Mouse (Mus musculus) yolk sac, embryonic 10.5 days (tissue): Measurements from ENCODE around the gene Dguok.

Source experiments
- DNase-seq: peaks from one replicate; pipeline ENCODE4 v3.0.0-alpha.2; 2017; ENCODE audit warnings: low spot score

Gene Dguok

DNA sequence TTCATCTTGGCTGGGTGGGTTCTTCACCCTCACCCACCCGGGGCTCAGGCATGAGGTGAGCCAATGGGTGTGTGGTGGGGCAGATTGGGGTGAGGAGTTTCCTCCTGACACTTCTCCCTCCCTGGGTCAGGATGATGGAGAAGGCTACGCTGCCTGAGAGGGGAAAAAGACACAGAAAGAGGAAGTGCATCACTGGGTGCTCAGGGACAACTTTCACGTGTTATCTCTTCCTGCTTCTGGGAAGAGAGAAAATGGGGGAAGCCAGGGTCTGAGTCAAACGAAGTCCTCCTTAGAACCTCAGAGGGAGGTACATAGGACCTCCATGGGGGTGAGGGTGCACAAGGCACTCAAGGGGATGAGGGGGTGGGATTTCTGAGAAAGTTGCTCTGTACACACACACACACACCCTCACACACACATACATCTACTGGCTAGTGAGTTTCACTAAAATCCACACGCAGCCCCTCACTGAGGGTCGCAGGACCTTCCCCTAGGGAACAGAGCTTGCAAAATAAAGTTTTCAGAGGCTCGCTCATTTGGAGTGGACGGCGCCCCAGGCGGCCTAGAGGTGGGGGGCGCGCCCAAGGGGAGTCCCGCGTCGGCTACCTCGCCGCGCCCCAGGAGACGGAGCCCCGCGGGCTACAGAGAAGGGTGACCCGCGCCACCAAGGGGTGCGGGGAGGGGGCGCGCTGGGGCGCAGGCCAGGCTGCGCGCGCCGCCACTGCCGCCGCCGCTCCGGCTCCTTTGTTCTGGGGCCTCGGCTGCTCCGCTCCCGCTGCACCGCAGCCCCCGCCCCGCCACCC lies 51.2 kb downstream of the Dguok start:
- DNase-seq = peak; percentile 35

DNA sequence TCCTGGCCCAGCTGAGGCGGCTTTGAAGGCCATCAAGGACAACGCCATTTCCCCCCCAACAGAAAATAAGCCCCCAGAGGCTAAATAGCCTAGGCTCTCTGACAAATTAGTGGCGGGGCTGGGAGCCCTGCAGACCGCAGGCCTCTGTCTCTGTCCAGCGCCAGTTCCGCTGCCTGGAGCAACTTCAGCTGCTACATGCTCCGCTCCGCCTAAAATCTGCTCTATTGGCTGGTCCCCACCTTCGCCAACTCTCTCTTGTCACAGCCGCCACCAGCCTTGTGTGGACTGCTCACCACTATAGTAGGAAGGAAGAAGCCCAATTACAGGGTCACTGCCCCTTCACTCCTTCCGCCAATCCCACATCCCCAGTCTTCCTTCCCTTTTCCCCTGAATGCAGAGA lies 53.1 kb downstream of the Dguok start:
- DNase-seq = no peak

DNA sequence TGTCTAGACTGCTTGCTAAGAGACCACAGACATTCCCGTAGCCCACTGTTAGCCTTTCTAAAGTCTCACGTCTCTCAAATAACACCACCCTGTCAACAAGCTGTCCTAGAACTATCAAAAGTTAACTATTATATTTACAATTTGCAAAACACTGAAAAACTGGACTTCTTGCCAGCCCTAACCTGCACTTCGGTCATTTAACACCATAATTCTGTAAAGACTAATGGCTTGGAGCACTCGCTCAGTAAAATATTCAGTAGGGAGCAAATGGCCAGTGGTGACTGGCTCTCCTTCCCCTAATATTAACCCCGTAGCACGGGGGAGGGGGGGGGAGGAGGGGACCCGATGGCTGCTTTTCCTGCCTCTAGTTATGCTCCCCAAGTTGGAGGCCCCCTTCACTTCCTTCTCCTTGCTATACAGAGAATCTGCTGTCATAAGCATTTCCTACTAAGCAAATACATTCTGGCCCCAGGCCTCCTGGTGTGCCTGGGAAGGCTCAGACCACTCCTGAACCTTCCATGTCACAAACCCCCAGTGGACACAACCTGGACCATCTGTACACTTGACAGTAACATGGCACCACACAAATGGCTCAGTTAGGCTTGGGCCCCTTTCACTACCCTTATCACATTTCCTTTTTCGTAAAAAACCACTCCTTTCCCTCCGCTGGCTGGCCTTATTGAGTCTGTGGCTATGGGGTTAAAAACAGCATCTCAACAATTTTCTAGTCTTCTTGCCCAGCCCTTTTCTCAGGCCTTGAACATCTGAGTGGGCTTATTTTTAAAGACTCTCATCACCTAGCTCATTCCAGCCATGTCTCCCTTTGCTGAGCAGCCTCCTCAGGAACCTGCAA lies 56.1 kb downstream of the Dguok start:
- DNase-seq = no peak

DNA sequence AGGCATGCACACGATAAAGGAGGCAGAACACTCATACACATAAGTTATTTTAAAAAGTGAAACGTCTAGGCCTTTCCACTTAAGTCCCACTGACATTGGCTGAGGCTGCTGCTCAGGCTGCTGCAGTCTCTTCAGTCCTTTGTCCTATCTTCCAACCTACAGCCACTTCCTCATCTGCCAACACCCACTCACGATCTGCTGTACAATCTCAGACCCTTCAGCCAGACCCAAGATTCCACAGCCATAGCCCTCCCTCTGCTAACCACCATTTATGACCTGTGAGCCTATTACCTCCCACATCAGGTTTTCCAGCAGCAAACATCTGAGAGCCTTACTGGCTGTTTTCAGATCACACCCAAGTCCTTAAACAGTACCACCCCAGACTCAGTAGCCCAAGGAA lies 57.3 kb downstream of the Dguok start:
- DNase-seq = no peak

DNA sequence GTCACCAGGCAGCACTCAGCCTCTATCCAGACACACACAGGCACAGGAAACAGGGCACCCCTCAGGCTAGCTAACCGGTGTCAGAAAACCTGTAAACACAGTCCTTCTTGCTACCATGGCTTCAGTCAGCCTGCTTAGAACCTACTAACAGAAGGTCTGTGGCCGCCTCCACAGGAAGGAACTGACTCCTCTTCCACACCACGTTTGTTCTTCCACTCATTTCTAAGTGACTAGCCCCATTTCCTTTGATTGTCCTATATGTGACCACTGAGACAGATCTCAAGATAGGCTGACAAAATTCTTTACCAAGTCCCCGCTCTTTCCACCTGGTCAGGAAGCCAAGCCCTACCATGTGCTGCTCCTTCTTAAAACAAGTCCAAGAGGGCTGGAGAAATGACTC lies 57.9 kb downstream of the Dguok start:
- DNase-seq = no peak

DNA sequence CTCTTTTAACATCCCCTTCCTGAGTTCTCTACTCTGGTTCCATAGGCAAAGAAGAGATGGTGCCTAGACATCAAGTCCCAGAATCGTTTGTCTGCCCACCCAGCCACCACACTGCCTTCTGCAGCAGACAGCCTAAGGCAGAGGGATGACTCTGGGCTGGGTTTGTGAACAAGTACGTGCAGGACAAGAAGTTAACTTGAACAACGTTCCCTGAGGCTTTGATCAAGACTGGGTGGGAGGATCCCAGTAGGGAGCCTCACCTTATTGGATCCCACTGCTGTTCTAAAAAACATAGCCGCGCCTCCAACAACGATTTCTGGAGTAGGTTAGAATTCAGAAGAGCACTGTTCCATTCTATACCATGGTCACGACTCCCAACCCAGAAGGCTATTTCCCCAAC lies 59.7 kb downstream of the Dguok start:
- no peak for DNase-seq

DNA sequence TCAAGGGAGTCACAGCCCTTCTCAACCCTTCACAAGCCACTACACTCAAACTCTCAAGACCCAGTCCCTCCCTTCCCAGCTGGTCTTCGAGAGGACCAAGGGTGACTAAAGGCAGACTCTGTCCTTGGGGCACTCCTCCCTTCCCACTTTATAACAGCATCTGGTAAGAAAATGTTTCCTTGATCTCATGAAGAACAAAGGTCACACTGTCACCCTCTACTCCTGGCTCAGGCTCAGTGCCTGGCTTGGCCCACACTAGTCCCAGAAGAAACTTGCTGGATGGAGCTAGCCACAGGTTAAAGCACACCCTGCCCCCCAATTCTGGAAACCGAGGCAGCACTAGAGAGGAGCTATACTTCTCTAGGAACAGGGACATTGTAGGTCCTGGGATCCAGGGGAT lies 61.0 kb downstream of the Dguok start:
- no peak for DNase-seq

DNA sequence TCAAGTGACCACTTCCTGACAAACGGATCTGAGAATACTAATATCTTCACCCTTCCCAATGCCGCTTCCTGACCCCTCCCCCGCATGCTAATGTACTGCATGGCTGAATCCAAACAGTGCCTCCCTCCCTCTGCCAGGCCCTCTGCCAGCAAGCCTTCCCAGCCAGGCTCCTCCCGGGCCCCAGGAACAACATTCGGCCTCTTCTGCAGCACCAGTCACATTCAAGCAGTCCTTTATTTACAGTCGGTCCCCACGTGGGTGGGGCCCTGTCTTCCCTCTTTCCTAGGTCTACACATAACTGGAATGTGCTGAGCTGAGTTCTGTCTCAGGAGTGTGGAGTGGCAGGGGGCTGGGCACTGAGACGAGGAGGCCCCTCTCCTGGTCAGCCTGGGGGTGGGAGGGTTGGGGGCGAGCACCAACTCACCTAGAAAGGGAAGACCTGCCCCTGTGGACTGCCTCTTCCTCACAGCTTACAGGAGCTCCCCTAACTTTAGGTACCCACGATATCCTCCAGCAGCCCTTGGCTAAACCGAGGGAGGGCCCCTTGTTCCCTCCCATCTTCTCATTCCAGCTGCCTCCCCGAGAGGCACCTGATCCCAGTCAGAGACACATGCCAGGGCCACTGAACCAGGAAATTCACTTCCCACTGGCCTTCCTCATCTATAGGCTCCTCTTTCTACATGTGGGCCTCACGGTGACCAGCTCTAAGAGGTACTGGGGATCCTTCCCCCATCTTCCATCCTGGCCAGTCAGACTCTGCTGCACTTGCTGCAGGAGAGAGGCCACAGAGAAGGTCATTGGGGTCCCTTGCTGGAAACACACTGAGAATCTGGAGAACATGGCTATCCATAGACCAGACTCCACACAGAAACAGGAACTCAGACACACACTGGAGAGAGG lies 63.1 kb downstream of the Dguok start:
- DNase-seq = peak; percentile 66

DNA sequence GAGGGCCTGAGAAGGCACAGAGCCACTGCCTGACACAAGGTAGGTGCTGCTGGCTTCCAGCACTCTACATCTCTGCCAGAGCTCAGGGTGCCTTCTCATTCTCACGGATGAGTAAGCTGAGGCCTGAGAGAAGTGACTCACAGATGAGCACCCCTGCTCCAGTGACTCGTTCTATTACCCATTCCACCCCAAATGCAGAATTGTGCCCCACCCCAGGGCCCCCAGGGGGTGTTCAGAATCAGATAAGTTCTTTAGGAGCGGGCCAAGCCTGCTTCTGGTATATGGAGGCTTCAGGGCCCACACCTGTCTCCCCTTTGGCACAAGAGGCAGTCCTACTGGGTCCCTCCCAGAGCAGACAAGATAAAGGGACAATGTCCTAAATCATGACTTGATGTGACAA lies 64.1 kb downstream of the Dguok start:
- no peak for DNase-seq

DNA sequence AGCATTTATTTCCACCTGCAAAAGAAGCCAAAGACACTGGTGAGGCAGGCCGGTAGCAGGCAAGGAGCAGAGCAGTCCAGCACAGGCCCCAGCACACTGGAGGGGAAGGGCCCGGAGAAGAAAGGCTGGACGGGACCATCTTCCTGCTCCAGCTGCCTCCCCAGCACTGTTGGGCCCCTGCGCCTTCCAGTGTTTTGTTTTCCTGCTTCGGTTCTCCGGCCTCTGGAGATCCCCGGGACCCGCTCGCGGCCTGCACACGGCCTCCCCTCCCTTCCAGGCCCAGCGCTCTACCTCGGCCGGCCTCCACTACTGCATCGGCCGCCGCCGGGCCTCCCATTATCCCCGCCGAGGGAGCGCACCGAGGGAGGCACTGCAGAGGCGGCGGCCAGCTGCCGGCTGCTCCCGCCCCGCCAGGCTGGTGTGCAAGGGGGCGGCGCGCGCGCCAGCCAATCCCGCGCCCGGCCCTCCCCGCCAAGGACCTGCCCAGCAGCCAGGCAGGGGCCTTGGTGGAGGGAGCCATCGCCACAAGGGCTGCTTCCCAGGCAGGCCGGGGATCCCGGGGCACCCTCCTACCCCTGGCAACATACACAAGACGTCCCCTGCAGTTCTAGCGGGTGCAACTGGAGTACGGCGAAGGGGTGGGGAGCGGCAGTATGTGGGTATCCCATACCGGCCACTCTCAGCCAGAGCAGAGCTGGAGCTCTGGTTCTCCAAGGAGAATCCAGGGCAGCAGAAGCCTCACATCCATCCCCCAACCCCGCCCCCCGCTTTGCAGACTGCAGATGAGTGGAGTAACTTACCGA lies 65.3 kb downstream of the Dguok start:
- peak; percentile 91 for DNase-seq

DNA sequence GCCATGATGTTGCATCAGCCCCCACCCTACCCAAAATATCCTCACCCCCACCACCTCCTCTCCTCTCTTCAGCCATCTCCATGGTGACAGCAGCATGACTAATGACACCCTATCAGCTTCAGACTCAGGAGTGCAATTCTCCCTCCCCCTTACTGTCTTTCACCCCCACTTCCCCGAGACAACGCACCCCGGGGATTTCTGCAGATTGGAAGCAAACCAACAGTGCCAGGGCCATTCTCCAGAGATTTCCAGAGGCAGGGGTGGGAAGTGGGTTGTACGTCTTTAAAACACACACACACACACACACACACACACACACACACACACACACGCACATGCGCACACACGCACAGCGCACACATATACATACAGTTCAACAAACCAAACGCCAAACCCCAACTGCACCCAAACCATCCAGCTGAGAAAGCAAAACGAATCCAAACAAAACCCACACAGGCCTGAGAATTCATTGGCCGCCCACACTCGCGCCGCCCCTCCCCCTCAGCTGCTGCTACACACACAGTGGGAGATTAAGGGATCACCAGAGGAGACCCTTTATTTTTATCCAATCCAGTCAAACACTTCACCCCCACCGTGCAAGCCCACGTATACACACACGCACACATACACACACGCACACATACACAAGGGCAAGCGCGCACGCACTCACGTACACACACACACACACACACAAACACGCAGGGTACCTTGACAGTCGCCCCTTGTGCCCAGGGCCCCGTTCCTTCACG lies 66.1 kb downstream of the Dguok start:
- DNase-seq = peak; percentile 76

DNA sequence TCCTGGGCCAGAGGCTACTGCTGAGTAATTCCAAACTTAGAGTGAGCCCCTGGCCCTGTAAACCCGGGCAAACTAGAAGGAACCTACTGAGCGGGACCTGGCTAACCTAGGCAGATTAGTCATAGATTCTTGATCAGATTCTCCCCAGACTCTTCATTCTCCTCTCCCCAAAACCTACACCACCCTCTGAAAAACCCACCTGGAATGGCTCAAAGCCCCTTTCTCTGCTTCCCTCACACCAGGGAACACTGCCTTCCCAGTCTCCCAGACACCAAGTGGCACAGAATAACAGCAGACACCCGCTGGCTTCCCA lies 66.6 kb downstream of the Dguok start:
- DNase-seq = no peak

DNA sequence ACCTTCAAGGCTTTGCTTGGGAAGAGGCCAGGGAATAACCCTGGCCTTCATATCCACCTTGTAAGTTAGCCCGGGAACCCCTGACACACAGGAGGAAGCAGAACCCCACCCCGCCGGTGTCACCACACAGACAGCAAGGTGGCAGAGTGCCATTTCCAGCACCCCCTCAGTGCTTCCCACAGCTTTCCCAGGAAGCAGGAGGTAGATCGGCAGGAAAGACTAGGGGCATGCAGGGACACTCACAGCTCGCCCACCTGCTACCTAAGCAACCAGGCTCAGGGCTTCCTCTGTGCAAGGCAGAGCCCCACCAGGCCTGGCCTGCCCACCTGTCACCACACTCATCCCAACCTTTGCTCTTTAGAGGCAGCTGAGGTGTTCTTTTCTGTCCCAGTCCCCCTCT lies 67.0 kb downstream of the Dguok start:
- no peak for DNase-seq

DNA sequence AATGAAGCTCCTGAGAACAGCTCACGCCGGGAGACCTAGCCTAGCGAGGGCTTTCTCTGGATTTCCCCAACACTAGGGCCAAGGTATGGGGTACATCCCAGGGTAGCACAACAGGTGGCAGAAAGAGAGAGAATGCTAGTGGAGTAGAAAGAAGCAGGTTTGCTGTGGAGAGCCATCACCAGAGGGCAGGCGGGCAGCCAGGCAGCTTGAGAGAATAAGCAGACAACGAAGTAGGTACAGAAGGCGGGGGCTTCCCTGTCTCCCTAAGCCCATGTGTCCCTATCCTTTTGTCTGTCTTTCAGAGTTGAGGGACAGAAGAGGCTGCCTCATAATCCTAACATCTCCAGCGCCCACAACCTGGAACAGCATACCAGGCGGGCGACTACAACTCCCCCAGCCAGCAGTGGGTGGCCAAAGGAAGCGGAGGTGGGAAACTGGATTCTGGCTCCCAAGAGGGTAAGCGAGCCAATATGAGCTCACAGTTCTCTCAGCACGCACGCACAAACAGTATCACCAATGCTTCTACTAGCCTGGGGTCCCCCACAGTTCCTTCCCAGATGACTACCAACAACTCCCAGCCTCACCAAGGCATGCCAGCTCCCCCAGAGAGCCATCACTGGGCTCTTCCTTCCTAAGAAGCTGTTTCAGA lies 67.5 kb downstream of the Dguok start:
- DNase-seq = no peak

DNA sequence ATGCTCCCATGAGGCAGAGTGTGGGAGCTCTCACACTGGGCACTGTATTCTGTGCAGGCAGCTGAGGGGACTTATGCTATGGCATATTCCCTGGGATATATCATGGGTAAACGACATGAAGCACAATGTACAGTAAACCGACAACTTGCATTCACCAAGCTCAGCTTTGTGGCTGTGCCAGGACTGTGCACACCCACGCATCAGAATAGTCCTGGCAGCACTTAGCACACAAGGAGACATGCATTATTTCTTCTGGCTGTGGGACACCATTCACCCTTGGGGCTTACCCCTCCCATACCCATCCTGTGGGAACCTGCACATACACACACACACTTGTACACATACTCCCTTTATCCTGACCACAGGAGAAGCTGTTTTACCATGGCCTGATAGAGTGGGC lies 68.2 kb downstream of the Dguok start:
- DNase-seq = no peak

DNA sequence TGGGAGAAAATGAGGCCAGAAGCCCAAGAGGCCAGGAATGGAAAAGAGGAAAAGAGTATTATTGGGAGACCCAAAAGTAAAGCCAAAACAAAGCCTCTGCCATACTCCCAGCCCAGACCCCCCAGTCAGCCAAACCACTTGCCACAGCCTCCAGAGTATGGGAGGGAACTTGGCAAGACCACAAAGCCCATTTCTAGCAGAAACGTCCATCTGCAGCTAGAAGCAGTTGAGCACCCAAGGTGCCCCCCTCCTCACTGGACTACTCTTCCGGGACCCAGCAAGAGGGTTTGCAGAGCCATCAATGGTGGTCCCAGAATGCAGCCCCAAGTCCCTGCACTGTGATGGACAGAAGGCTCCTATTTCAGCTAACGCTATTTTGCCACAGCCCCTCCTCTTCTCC lies 69.0 kb downstream of the Dguok start:
- no peak for DNase-seq

DNA sequence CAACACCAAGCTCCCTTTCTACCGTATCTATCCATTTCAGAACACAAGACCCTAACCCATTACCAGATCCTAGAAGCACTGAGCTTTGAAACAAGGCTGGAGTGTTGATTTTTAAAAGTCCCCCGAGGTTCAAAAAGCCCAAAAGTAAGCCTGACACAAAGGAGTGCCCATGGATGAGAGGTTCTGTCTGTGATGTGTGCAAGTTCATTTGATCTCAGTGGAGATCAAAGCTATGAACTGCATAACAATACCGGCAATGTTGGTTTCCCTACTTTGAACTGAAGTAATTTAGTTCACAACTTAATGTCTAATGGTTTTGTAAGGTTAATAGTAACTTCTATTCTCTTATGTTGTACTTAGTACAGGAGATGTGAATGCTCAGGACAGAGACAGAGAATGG lies 69.5 kb downstream of the Dguok start:
- DNase-seq = no peak

DNA sequence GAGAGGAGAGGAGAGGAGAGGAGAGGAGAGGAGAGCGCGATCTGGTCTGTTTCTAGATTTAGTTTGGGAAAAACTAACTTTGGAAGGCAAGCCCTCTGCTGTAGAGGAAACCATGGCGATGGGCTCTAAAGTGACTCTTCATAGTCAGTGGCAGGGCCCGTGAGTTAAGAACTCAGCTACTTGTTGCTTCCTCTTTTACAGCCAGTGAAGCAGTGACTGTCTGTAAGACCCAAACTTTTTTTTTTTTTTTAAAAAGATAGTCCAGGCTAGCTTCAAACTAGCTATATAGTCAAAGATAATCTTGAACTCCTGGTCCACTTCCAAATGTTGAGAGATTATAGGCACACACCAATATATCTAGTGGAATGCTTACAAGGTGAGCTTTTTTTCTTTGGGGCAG lies 70.2 kb downstream of the Dguok start:
- DNase-seq = no peak

DNA sequence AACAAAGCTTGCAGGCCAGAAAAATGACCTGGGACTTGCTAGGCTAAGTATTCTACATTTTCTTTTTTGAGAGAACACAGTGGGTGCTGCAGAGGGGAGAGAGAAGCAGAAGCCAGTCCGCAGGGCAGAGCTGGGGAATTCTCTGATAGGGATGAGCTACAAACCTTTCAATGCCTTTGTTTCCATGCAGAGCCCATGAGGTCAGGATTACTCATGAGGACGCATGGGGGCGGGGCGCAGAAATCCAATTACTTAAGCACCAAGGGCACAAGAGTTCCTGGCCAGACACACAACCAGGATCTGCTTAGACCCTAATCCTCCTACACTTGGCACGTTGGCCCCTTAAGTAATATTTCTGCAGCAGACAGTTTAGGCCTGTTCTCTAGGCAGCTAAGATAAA lies 71.6 kb downstream of the Dguok start:
- DNase-seq = no peak

DNA sequence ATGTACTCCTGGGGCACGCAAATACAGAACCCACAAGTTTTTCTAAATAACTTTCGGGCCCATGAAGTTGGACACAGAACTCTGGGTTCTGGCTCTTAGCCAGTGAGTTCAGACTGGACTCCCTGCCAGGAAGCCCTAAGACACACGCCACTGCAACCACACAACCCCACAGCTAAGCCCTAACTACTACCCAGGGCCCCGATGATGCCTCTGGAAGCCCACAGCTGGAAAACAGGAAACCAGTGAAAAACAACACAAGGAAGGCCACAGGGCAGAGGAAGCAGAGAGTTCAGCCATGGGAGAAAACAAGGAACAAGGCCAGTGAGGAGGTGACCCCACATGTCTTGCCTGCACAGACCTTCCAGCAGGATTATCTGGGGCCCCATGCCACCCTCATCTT lies 73.2 kb downstream of the Dguok start:
- DNase-seq = no peak

DNA sequence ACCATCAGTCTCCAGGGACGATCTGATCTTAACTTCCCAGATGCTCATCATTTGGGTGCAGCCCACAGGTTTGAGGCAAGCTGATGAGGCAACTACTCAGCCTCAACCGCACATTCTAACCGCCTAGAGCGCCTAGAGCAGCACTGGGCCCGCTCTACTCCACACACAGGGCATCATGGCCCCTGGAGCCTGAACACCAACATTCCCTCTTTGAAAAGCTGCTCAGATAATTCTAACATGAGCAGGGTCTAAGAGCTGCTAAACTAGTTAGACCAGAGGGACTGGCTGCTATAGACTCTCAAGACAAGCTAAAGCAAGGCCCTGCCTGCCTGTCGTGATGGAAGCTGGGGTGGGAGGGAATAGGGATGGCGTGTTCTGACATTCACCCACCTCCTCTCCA lies 73.8 kb downstream of the Dguok start:
- no peak for DNase-seq
